In genomic region chr2:154255770-154256169, GRCm38 (mm10) we compare ENCODE assay signal across 51 mouse cellular contexts. TPM values are rescaled to one million over a fixed set of nuclear protein-coding genes. Genes with fewer than 3 reads are reported as not detected.
"Had no signal": no experiment of that assay in that cellular context is flagged by ENCODE, and none has a peak within 500 bp of the region (broad histone marks: within the 10 kb centered on the region; RNA-seq: fewer than 3 reads in every experiment).

No protein-coding gene starts in this region.

- H3K4me3 ChIP-seq: heart, embryonic 12.5 days; heart, embryonic 13.5 days; heart, embryonic 15.5 days; hindbrain, embryonic 10.5 days; hindbrain, embryonic 12.5 days; hindbrain, embryonic 13.5 days; hindbrain, embryonic 15.5 days; intestine, embryonic 15.5 days; kidney, embryonic 15.5 days; layer of hippocampus, adult 2 months; left cerebral cortex, adult 2 months had no signal

- DNase-seq: heart, postnatal 10 days; heart, postnatal 14 days; heart, postnatal 36 days; heart, postnatal 4 days; kidney, adult 11 months; kidney, adult 18-20 months; kidney, adult 2 months; kidney, adult 8-10 months; kidney, adult 9 months; kidney, postnatal 10 days; kidney, postnatal 14 days; kidney, postnatal 25 days; kidney, postnatal 36 days; kidney, postnatal 4 days; layer of hippocampus, adult 9-11 months; layer of hippocampus, postnatal 36 days had no signal

- H3K9ac ChIP-seq: heart, embryonic 12.5 days; heart, embryonic 13.5 days; heart, embryonic 15.5 days; hindbrain, embryonic 12.5 days; hindbrain, embryonic 13.5 days; hindbrain, embryonic 14.5 days; hindbrain, embryonic 15.5 days; intestine, embryonic 15.5 days; kidney, embryonic 15.5 days had no signal

- H3K27ac ChIP-seq: heart, embryonic 13.5 days; heart, embryonic 15.5 days; hindbrain, embryonic 10.5 days; hindbrain, embryonic 12.5 days; hindbrain, embryonic 13.5 days; hindbrain, embryonic 14.5 days; hindbrain, embryonic 15.5 days; hindbrain, postnatal 0 days; intestine, embryonic 15.5 days; kidney, embryonic 15.5 days; kidney, postnatal 0 days; layer of hippocampus, adult 2 months; left cerebral cortex, adult 2 months had no signal

- H3K9me3 ChIP-seq: heart, embryonic 12.5 days; heart, embryonic 13.5 days; heart, embryonic 15.5 days; hindbrain, embryonic 10.5 days; hindbrain, embryonic 12.5 days; hindbrain, embryonic 13.5 days; hindbrain, embryonic 15.5 days; intestine, embryonic 15.5 days; kidney, embryonic 15.5 days had no signal

- H3K27me3 ChIP-seq: heart, embryonic 12.5 days; heart, embryonic 13.5 days; heart, embryonic 15.5 days; hindbrain, embryonic 12.5 days; hindbrain, embryonic 13.5 days; hindbrain, embryonic 15.5 days; intestine, embryonic 15.5 days; kidney, embryonic 15.5 days had no signal

- H3K36me3 ChIP-seq: heart, embryonic 12.5 days; heart, embryonic 13.5 days; heart, embryonic 15.5 days; hindbrain, embryonic 10.5 days; hindbrain, embryonic 12.5 days; hindbrain, embryonic 13.5 days; hindbrain, embryonic 15.5 days; intestine, embryonic 15.5 days; kidney, embryonic 15.5 days had no signal

- H3K4me1 ChIP-seq: heart, embryonic 12.5 days; heart, embryonic 13.5 days; heart, embryonic 15.5 days; hindbrain, embryonic 10.5 days; hindbrain, embryonic 12.5 days; hindbrain, embryonic 13.5 days; hindbrain, embryonic 15.5 days; intestine, embryonic 15.5 days; kidney, embryonic 15.5 days had no signal

RNA-seq across cellular contexts. Expression of gene Bpifb9a, which starts 1.9 kb away (rescaled TPM):
- total RNA-seq: heart, postnatal 10 days; heart, postnatal 14 days; heart, postnatal 36 days; heart, postnatal 4 days; hematopoietic stem cell, adult 5-6 weeks; hindbrain, postnatal 0 days; layer of hippocampus, adult 18-20 months; layer of hippocampus, adult 2 months; layer of hippocampus, postnatal 10 days; layer of hippocampus, postnatal 14 days; layer of hippocampus, postnatal 25 days; layer of hippocampus, postnatal 36 days; left cerebral cortex, adult 18-20 months; left cerebral cortex, adult 2 months; left cerebral cortex, adult 8-10 months had no signal
- polyA plus RNA-seq: heart, embryonic 11.5 days; heart, embryonic 13.5 days; heart, embryonic 14.5 days; heart, embryonic 15.5 days; heart, embryonic 16.5 days; heart, postnatal 0 days; hindbrain, embryonic 10.5 days; hindbrain, embryonic 11.5 days; hindbrain, embryonic 12.5 days; hindbrain, embryonic 13.5 days; hindbrain, embryonic 14.5 days; hindbrain, embryonic 15.5 days; hindbrain, embryonic 16.5 days; inflammation-experienced regulatory T-cells, adult 6 months; intestine, embryonic 14.5 days; intestine, embryonic 15.5 days; intestine, embryonic 16.5 days; intestine, postnatal 0 days; kidney, adult 2 months; kidney, embryonic 14.5 days; kidney, embryonic 15.5 days; kidney, embryonic 16.5 days; kidney, postnatal 0 days; large intestine, adult 2 months had no signal

RNA-seq across cellular contexts. Expression of gene Bpifb5, which starts 32.2 kb away (rescaled TPM):
- total RNA-seq: heart, postnatal 10 days; heart, postnatal 14 days; heart, postnatal 36 days; heart, postnatal 4 days; hindbrain, postnatal 0 days; layer of hippocampus, adult 18-20 months; layer of hippocampus, adult 2 months; layer of hippocampus, adult 8-10 months; layer of hippocampus, postnatal 14 days; layer of hippocampus, postnatal 25 days; layer of hippocampus, postnatal 36 days; left cerebral cortex, adult 18-20 months; left cerebral cortex, adult 2 months; left cerebral cortex, adult 8-10 months had no signal
- polyA plus RNA-seq: hindbrain, embryonic 11.5 days; inflammation-experienced regulatory T-cells, adult 6 months; intestine, embryonic 14.5 days had no signal

RNA-seq across cellular contexts. Expression of gene Bpifb9b, which starts 51.3 kb away (rescaled TPM):
- total RNA-seq: heart, postnatal 10 days; heart, postnatal 14 days; heart, postnatal 36 days; heart, postnatal 4 days; hematopoietic stem cell, adult 5-6 weeks; layer of hippocampus, adult 18-20 months; layer of hippocampus, adult 2 months; layer of hippocampus, postnatal 10 days; layer of hippocampus, postnatal 14 days; layer of hippocampus, postnatal 25 days; layer of hippocampus, postnatal 36 days; left cerebral cortex, adult 18-20 months; left cerebral cortex, adult 2 months; left cerebral cortex, adult 8-10 months had no signal
- polyA plus RNA-seq: heart, embryonic 11.5 days; heart, embryonic 12.5 days; heart, embryonic 14.5 days; heart, embryonic 15.5 days; heart, embryonic 16.5 days; heart, postnatal 0 days; hindbrain, embryonic 10.5 days; hindbrain, embryonic 11.5 days; hindbrain, embryonic 12.5 days; hindbrain, embryonic 13.5 days; hindbrain, embryonic 14.5 days; hindbrain, embryonic 15.5 days; hindbrain, embryonic 16.5 days; inflammation-experienced regulatory T-cells, adult 6 months; intestine, embryonic 14.5 days; intestine, embryonic 15.5 days; intestine, embryonic 16.5 days; intestine, postnatal 0 days; kidney, adult 2 months; kidney, embryonic 14.5 days; kidney, embryonic 15.5 days; kidney, embryonic 16.5 days; kidney, postnatal 0 days; large intestine, adult 2 months had no signal
